Mouse (Mus musculus): ENCODE results near the gene Abca7. TPM values are rescaled to one million over a fixed set of nuclear protein-coding genes. Genes with fewer than 3 reads are reported as not detected.
"Not testable (repeated sequence)": the region's sequence is repeated elsewhere in the genome, so short reads cannot be mapped to it uniquely, and the experiment has no call there.

The Abca7 gene
- polyA plus RNA-seq, 1 experiment from 2014 or later, result 5.4 TPM

- Histone ChIP-seq H3K27me3 (no peaks in the 10 kb centered on the region), H3K9ac (peak overlapping the region; percentile 74), H3K4me1 (replicated peaks) (peaks cover 21% of the 10 kb centered on the region), H3K4me2 (peak overlapping the region; percentile 60), H3K4me3 (peak overlapping the region; percentile 59), H3K27ac (replicated peaks) (peak overlapping the region; percentile 90), H3K36me3 (peaks cover 21% of the 10 kb centered on the region), H3K9me3 (no peaks in the 10 kb centered on the region)
- ATAC-seq (ENCODE audit: low FRiP score, low read depth), result peak; percentile 46; the same call in 1 of the 2 replicates
- WGBS, result 1% methylated on average over 77 of the region's 77 CpGs
Observed at GRCm38 (mm10) chr10:80053831-80054815, 57.8 kb downstream of the Abca7 start.

- Histone ChIP-seq H3K9ac (peak overlapping the region; percentile 74), H3K27ac (replicated peaks) (peak overlapping the region; percentile 90; the same call in 1 of the 2 replicates), H3K4me1 (replicated peaks) (peaks cover 21% of the 10 kb centered on the region), H3K36me3 (peaks cover 25% of the 10 kb centered on the region), H3K4me2 (peak overlapping the region; percentile 60), H3K4me3 (peak overlapping the region; percentile 59)
- not testable (repeated sequence) for ATAC-seq (ENCODE audit: low FRiP score, low read depth); H3K9me3 ChIP-seq; H3K27me3 ChIP-seq
- WGBS, result 2% methylated on average over 3 of the region's 3 CpGs
Observed at GRCm38 (mm10) chr10:80054911-80055310, 58.6 kb downstream of the Abca7 start.

- ATAC-seq (ENCODE audit: low FRiP score, low read depth), result no peak
- Histone ChIP-seq H3K4me2 (peak overlapping the region; percentile 60), H3K9me3 (no peaks in the 10 kb centered on the region), H3K9ac (peak overlapping the region; percentile 74; the same call in 1 of the 2 replicates), H3K4me1 (replicated peaks) (peaks cover 21% of the 10 kb centered on the region), H3K4me3 (peak overlapping the region; percentile 59), H3K27ac (replicated peaks) (no peak overlapping the region), H3K27me3 (no peaks in the 10 kb centered on the region), H3K36me3 (peaks cover 25% of the 10 kb centered on the region)
- WGBS, result 76% methylated on average over 5 of the region's 5 CpGs
Observed at GRCm38 (mm10) chr10:80055364-80055763, 59.1 kb downstream of the Abca7 start.

- peaks cover 25% of the 10 kb centered on the region for H3K36me3 ChIP-seq
- H3K9ac ChIP-seq, result no peak overlapping the region
- 92% methylated on average over 9 of the region's 10 CpGs for WGBS
- H3K27ac ChIP-seq (replicated peaks), result no peak overlapping the region
- H3K27me3 ChIP-seq, result no peaks in the 10 kb centered on the region
- no peak overlapping the region for H3K4me2 ChIP-seq
- H3K9me3 ChIP-seq, result no peaks in the 10 kb centered on the region
- peaks cover 21% of the 10 kb centered on the region for H3K4me1 ChIP-seq (replicated peaks)
- H3K4me3 ChIP-seq, result no peak overlapping the region
- no peak for ATAC-seq (ENCODE audit: low FRiP score, low read depth)
Observed at GRCm38 (mm10) chr10:80055891-80056290, 59.6 kb downstream of the Abca7 start.

- no peak overlapping the region for H3K4me3 ChIP-seq
- ATAC-seq (ENCODE audit: low FRiP score, low read depth), result no peak
- 93% methylated on average over 4 of the region's 4 CpGs for WGBS
- H3K27me3 ChIP-seq, result no peaks in the 10 kb centered on the region
- peaks cover 25% of the 10 kb centered on the region for H3K36me3 ChIP-seq
- H3K27ac ChIP-seq (replicated peaks), result no peak overlapping the region
- H3K4me1 ChIP-seq (replicated peaks), result peaks cover 21% of the 10 kb centered on the region
- H3K9me3 ChIP-seq, result no peaks in the 10 kb centered on the region
- no peak overlapping the region for H3K4me2 ChIP-seq
- no peak overlapping the region for H3K9ac ChIP-seq
Observed at GRCm38 (mm10) chr10:80056506-80056905, 60.2 kb downstream of the Abca7 start.

GRCm38 (mm10) chr10:80056976-80057682 lies 60.8 kb downstream of the Abca7 start:
- no peaks in the 10 kb centered on the region for H3K9me3 ChIP-seq
- peaks cover 28% of the 10 kb centered on the region for H3K36me3 ChIP-seq
- H3K9ac ChIP-seq, result no peak overlapping the region
- H3K27me3 ChIP-seq, result no peaks in the 10 kb centered on the region
- H3K4me3 ChIP-seq, result no peak overlapping the region
- H3K4me2 ChIP-seq, result no peak overlapping the region
- 89% methylated on average over 27 of the region's 27 CpGs for WGBS
- no peak for ATAC-seq (ENCODE audit: low FRiP score, low read depth)
- H3K4me1 ChIP-seq (replicated peaks), result peaks cover 21% of the 10 kb centered on the region
- H3K27ac ChIP-seq (replicated peaks), result no peak overlapping the region

GRCm38 (mm10) chr10:80057683-80058326 lies 61.5 kb downstream of the Abca7 start:
- no peak for ATAC-seq (ENCODE audit: low FRiP score, low read depth)
- peaks cover 32% of the 10 kb centered on the region for H3K36me3 ChIP-seq

GRCm38 (mm10) chr10:80063104-80063503 lies 66.8 kb downstream of the Abca7 start:
- Histone ChIP-seq H3K27me3 (no peaks in the 10 kb centered on the region), H3K27ac (replicated peaks) (0 out of 2 replicates have a peak overlapping the region, but pooled peaks have one; percentile 57), H3K36me3 (peaks cover 20% of the 10 kb centered on the region), H3K4me3 (no peak overlapping the region), H3K9ac (no peak overlapping the region), H3K4me1 (replicated peaks) (peaks cover 5% of the 10 kb centered on the region), H3K4me2 (no peak overlapping the region), H3K9me3 (no peaks in the 10 kb centered on the region)
- 0 out of 2 replicates have a peak, but pooled peaks have one; percentile 35 for ATAC-seq (ENCODE audit: low FRiP score, low read depth)
- WGBS, result 68% methylated on average over 5 of the region's 5 CpGs

More at GRCm38 (mm10) chr10:80057683-80058326, 61.5 kb downstream of the Abca7 start:
- Histone ChIP-seq H3K27me3 (no peaks in the 10 kb centered on the region), H3K27ac (replicated peaks) (no peak overlapping the region), H3K9ac (no peak overlapping the region), H3K4me3 (no peak overlapping the region), H3K9me3 (no peaks in the 10 kb centered on the region), H3K4me2 (no peak overlapping the region), H3K4me1 (replicated peaks) (peaks cover 19% of the 10 kb centered on the region)
- 78% methylated on average over 30 of the region's 30 CpGs for WGBS

- no peaks in the 10 kb centered on the region for H3K27me3 ChIP-seq
- H3K9ac ChIP-seq, result no peak overlapping the region
- H3K36me3 ChIP-seq, result peaks cover 17% of the 10 kb centered on the region
- H3K27ac ChIP-seq (replicated peaks), result no peak overlapping the region
- H3K4me1 ChIP-seq (replicated peaks), result peaks cover 5% of the 10 kb centered on the region
- no peak for ATAC-seq (ENCODE audit: low FRiP score, low read depth)
- H3K4me3 ChIP-seq, result no peak overlapping the region
- H3K9me3 ChIP-seq, result no peaks in the 10 kb centered on the region
- WGBS, result 74% methylated on average over 23 of the region's 23 CpGs
- H3K4me2 ChIP-seq, result no peak overlapping the region
Observed at GRCm38 (mm10) chr10:80063877-80064650, 67.8 kb downstream of the Abca7 start.

All from hindbrain, embryonic 15.5 days (tissue).